Mouse (Mus musculus) liver, postnatal 0 days (tissue): ENCODE results near the gene Ttc19.

Source experiments
- CTCF ChIP-seq: sonication (generic); IDR thresholded peaks from 2 replicates; pipeline ENCODE4 v1.5.1; 2016; ENCODE audit warnings: antibody characterized with exemption, low read depth
- EP300 ChIP-seq: IDR thresholded peaks from 2 replicates; pipeline ENCODE4 v1.6.1; 2016; ENCODE audit warnings: antibody characterized with exemption, low read depth, mild to moderate bottlenecking

- TF ChIP-seq CTCF (no peak), EP300 (no peak)
Observed at GRCm38 (mm10) chr11:62332228-62332627, 51.0 kb downstream of the Ttc19 start.
